Mouse (Mus musculus) heart, postnatal 25 days (tissue): ENCODE measurements at regions not wholly inside any gene's neighbourhood (a gene's known extent, or its start where the extent isn't known, plus 50 kb on each side); places are given as distances from the start of the nearest gene placed in this dataset.
A peak's percentile ranks its signal among the peaks of the same experiment; 100 is the strongest.

Experiments used
- DNase-seq: peaks from one replicate; pipeline ENCODE4 v3.0.0; 2022; ENCODE audit warnings: low spot score
- intact Hi-C: fragments of 180-260 bp; cut with DNase I; formaldehyde crosslinking; loops from one replicate; pipeline ENCODE4 v1.15.1; 2025

- no peak for DNase-seq
- intact Hi-C loops = no loop called here
These were observed 254.6 kb upstream of the Tbx3 start for GRCm38 (mm10) chr5:119415835-119416234.

- no peak for DNase-seq
- intact Hi-C loops = no loop called here
These were observed 252.0 kb upstream of the Tbx3 start for GRCm38 (mm10) chr5:119418486-119418885.

GRCm38 (mm10) chr5:119427511-119428019, 242.9 kb upstream of the Tbx3 start:
- intact Hi-C loops = no loop called here
- peak; percentile 19 for DNase-seq

GRCm38 (mm10) chr5:119431271-119431756, 239.2 kb upstream of the Tbx3 start:
- intact Hi-C loops = no loop called here
- DNase-seq = no peak

- intact Hi-C loops = no loop called here
- no peak for DNase-seq
These were observed 235.9 kb upstream of the Tbx3 start for GRCm38 (mm10) chr5:119434572-119434971.

- intact Hi-C loops = no loop called here
These were observed 222.0 kb upstream of the Tbx3 start for GRCm38 (mm10) chr5:119448494-119448893.

GRCm38 (mm10) chr5:119449166-119449565, 221.3 kb upstream of the Tbx3 start:
- intact Hi-C loops = no loop called here
- no peak for DNase-seq

More at GRCm38 (mm10) chr5:119448494-119448893, 222.0 kb upstream of the Tbx3 start:
- no peak for DNase-seq

GRCm38 (mm10) chr5:119459751-119460150, 210.7 kb upstream of the Tbx3 start:
- intact Hi-C loops = no loop called here

GRCm38 (mm10) chr5:119462659-119463530, 207.6 kb upstream of the Tbx3 start:
- intact Hi-C loops = no loop called here
- no peak for DNase-seq

More at GRCm38 (mm10) chr5:119459751-119460150, 210.7 kb upstream of the Tbx3 start:
- DNase-seq = no peak

GRCm38 (mm10) chr5:119464553-119464952, 205.9 kb upstream of the Tbx3 start:
- intact Hi-C loops = no loop called here
- no peak for DNase-seq

GRCm38 (mm10) chr5:119467346-119468085, 203.0 kb upstream of the Tbx3 start:
- no peak for DNase-seq
- intact Hi-C loops = no loop called here

GRCm38 (mm10) chr5:119477926-119478325, 192.5 kb upstream of the Tbx3 start:
- intact Hi-C loops = no loop called here
- no peak for DNase-seq

- intact Hi-C loops = no loop called here
These were observed 192.1 kb upstream of the Tbx3 start for GRCm38 (mm10) chr5:119478331-119478730.

GRCm38 (mm10) chr5:119480191-119481190, 190.0 kb upstream of the Tbx3 start:
- no peak for DNase-seq
- intact Hi-C loops = no loop called here

More at GRCm38 (mm10) chr5:119478331-119478730, 192.1 kb upstream of the Tbx3 start:
- DNase-seq = no peak

GRCm38 (mm10) chr5:119483706-119484105, 186.8 kb upstream of the Tbx3 start:
- intact Hi-C loops = no loop called here
- no peak for DNase-seq

GRCm38 (mm10) chr5:119486196-119486595, 184.3 kb upstream of the Tbx3 start:
- intact Hi-C loops = no loop called here
- DNase-seq = no peak

GRCm38 (mm10) chr5:119487184-119487583, 183.3 kb upstream of the Tbx3 start:
- intact Hi-C loops = no loop called here
- no peak for DNase-seq

GRCm38 (mm10) chr5:119497501-119497900, 173.0 kb upstream of the Tbx3 start:
- intact Hi-C loops = no loop called here
- DNase-seq = no peak

GRCm38 (mm10) chr5:119498431-119498830, 172.0 kb upstream of the Tbx3 start:
- intact Hi-C loops = no loop called here
- no peak for DNase-seq
